ENCODE assay signal across 8 mouse cellular contexts in genomic region chr14:18167041-18167440, GRCm38 (mm10).
DNase-seq lines count a peak whose midpoint lies in the region; TF ChIP-seq lines count a peak whose summit lies in the region.

No protein-coding gene starts in this region.

- intact Hi-C loops in gastrocnemius, adult 2 months (cut with DNase I): loop anchor here (5.0 to 10.0 kb wide), 2 partner anchors 542 to 765 kb away; no protein-coding TSS in a partner anchor

- H3K4me3 ChIP-seq in gastrocnemius, adult 2 months: no peak overlapping the region

- no peak overlapping the region for H3K27ac ChIP-seq in gastrocnemius, adult 2 months

- TF ChIP-seq CTCF in gastrocnemius, adult 2 months (IDR thresholded peaks at IDR 0.05): peak; percentile 88

- DNase-seq in gastrocnemius, adult 2 months: peak; percentile 33
- DNase-seq in gastrocnemius, adult 8-10 months (ENCODE audit: low spot score in 2 of 2): no peak
- DNase-seq in right cerebral cortex, adult 2 months (ENCODE audit: low spot score in 2 of 2): peak; percentile 28 to 51
- DNase-seq in right cerebral cortex, postnatal 36 days (ENCODE audit: low spot score in 2 of 2): no peak
- DNase-seq in c-Kit-positive CD71-positive TER-119-negative erythroid progenitor cells, embryonic 14.5 days (ENCODE audit: low read depth): peak; percentile 41
- DNase-seq in kidney, postnatal 10 days: peak; percentile 59
- DNase-seq in naive thymus-derived CD4-positive, alpha-beta T cell, adult 2 months (ENCODE audit: low read depth): peak; percentile 75
- no peak for DNase-seq in frontal cortex, postnatal 10 days (ENCODE audit: low spot score in 2 of 2)

Comparison
In these comparisons a context has a peak if more than half of its experiments do, and no peak if none do; other contexts are left out.
1. DNase-seq: peak in gastrocnemius, adult 2 months (single experiment), right cerebral cortex, adult 2 months (2 of 2), c-Kit-positive CD71-positive TER-119-negative erythroid progenitor cells, embryonic 14.5 days (single experiment), kidney, postnatal 10 days (single experiment) and naive thymus-derived CD4-positive, alpha-beta T cell, adult 2 months (single experiment); none in gastrocnemius, adult 8-10 months (0 of 2), right cerebral cortex, postnatal 36 days (0 of 2) and frontal cortex, postnatal 10 days (0 of 2).